Mouse (Mus musculus): ENCODE results near the gene Liph. TPM values are rescaled to one million over a fixed set of nuclear protein-coding genes. Genes with fewer than 3 reads are reported as not detected.

The Liph gene
- 11.2 and 11.5 TPM in 2 replicates for polyA plus RNA-seq (2015; fragmentation: Nextera tagmentation; extraction: Ambion mirVana)

DNA sequence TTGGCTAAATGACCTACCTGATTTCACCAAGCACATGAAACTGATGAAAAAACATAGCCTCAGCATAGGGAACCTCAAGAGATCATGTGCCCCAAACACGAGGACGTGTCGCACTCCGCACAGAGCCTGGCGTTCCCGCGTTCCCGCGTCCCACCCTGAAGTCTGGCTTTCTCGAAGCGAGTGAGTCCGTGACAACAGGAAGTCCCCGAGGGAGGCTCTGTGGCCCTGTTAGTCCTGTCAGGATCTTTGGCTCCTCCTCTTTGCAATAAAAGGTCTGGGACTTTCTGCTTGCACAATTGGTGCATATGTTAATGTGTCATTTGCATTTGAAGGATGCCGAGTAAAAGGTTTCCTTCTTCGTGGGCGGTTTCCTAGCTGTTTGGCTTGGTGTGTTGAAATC lies at the start of gene Liph:
Gene Liph (minus strand): TSS at position 360 of the 400 bp plus-strand sequence.
- no peak for ATAC-seq (ENCODE audit: insufficient number of reproducible peaks, low FRiP score, low TSS enrichment, low read depth)
- no peaks in the 10 kb centered on the region for H3K4me1 ChIP-seq
- H3K9me3 ChIP-seq, result no peaks in the 10 kb centered on the region
- no peak within 1 kb of the TSS for H3K9ac ChIP-seq
- H3K27me3 ChIP-seq, result no peaks in the 10 kb centered on the region
- H3K27ac ChIP-seq, result peak within 1 kb of the TSS; percentile 47; the same call in 1 of the 2 replicates
- H3K4me2 ChIP-seq, result peak within 1 kb of the TSS; percentile 40
- no peaks in the 10 kb centered on the region for H3K36me3 ChIP-seq
- peak within 1 kb of the TSS; percentile 16; the same call in 1 of the 2 replicates for H3K4me3 ChIP-seq
- WGBS, result 5% methylated on average over 16 of the region's 16 CpGs

DNA sequence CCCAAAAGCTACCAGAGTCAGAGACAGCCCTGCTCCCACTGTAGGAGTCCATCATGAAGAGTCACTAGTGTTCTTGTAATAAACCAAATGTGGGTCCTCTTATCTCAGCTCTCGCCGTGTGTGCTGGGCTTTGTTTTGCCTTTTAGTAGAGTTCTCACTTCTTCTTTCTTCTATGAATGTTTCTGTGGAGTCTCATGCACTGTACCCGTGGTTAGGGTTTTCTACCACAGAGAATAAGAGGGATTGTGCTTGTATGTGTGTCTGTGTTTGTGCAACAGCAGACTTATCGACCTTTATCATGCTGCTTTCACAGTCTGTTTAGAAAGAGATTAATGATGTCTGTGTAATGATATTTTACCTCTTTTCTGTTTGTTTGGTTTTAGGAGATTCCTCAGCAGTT lies 48.4 kb upstream of the Liph start:
- H3K4me1 ChIP-seq, result no peaks in the 10 kb centered on the region
- peaks cover 63% of the 10 kb centered on the region for H3K36me3 ChIP-seq
- H3K9me3 ChIP-seq, result no peaks in the 10 kb centered on the region
- no peaks in the 10 kb centered on the region for H3K27me3 ChIP-seq
- WGBS, result 88% methylated on average over 4 of the region's 4 CpGs
- no peak for ATAC-seq (ENCODE audit: insufficient number of reproducible peaks, low FRiP score, low TSS enrichment, low read depth)
- no peak overlapping the region for H3K4me3 ChIP-seq
- H3K27ac ChIP-seq, result no peak overlapping the region
- no peak overlapping the region for H3K9ac ChIP-seq
- no peak overlapping the region for H3K4me2 ChIP-seq

DNA sequence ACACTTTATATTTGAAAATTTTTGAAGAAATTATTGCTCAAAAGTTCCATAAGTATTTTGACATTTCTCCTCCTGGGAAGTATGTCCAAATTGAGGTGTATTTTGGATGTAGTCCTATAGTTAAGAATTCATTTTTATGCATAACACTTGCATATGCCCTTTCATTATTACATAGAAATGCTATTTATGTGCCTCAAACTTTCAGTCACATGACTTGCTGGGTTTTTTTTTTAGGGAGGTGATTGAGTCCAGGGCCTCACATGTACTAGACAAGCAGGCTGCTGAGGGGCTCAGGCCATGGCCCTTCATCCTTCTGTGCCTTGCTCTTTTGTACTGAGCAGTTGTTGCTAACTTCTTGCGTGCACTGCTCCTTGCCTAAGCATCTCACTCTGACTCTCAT lies 44.5 kb upstream of the Liph start:
- Histone ChIP-seq H3K4me1 (no peaks in the 10 kb centered on the region), H3K9me3 (no peaks in the 10 kb centered on the region), H3K4me3 (no peak overlapping the region), H3K36me3 (peaks cover 70% of the 10 kb centered on the region), H3K27me3 (no peaks in the 10 kb centered on the region), H3K9ac (no peak overlapping the region), H3K27ac (no peak overlapping the region), H3K4me2 (no peak overlapping the region)
- WGBS, result 88% methylated on average over 1 of the region's 1 CpGs
- ATAC-seq (ENCODE audit: insufficient number of reproducible peaks, low FRiP score, low TSS enrichment, low read depth), result no peak

DNA sequence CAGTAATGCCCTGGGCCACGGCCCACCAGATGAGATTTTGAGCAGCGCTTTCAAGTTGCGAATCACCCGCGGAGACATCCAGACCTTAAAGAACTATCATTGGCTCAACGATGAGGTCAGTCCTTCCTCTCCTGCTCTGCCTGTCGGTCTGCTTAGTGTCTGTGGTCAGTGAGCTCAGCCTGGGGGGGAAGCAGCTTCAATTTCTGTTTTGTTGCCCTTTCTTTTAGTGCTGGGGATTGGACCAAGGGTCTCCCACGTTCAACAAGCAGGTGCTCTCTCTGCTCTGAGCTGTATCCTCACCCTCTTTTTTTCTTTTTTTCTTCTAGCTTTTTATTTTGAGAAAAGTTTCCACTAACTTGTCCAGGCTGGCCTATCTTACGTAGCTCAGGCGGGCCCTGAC lies 43.1 kb upstream of the Liph start:
- no peak overlapping the region for H3K9ac ChIP-seq
- H3K36me3 ChIP-seq, result peaks cover 56% of the 10 kb centered on the region
- no peaks in the 10 kb centered on the region for H3K27me3 ChIP-seq
- H3K4me3 ChIP-seq, result no peak overlapping the region
- no peaks in the 10 kb centered on the region for H3K9me3 ChIP-seq
- ATAC-seq (ENCODE audit: insufficient number of reproducible peaks, low FRiP score, low TSS enrichment, low read depth), result no peak
- 91% methylated on average over 10 of the region's 10 CpGs for WGBS
- H3K4me2 ChIP-seq, result no peak overlapping the region
- no peaks in the 10 kb centered on the region for H3K4me1 ChIP-seq
- no peak overlapping the region for H3K27ac ChIP-seq

DNA sequence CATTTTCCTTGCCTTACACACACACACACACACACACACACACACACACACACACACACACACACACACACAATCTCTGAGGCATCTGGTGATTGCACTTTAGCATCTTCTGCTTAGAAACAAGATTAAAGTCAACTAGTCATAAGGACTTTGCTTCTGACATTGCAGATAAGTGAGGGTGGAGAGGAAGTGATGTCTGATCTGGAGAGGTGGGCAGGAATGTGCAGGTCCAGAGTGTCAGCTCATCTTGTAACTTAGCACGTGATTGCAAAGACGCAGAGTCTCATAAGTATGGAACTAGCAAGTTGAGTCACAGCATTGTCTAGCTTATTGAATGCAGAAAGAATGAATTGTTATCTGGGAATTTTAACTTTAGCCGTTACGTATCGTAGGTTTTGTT lies 32.0 kb upstream of the Liph start:
- Histone ChIP-seq H3K9me3 (no peaks in the 10 kb centered on the region), H3K4me3 (no peak overlapping the region), H3K9ac (no peak overlapping the region), H3K27ac (no peak overlapping the region), H3K4me2 (no peak overlapping the region), H3K36me3 (peaks cover 91% of the 10 kb centered on the region), H3K27me3 (no peaks in the 10 kb centered on the region), H3K4me1 (no peaks in the 10 kb centered on the region)
- WGBS, result 89% methylated on average over 5 of the region's 5 CpGs
- ATAC-seq (ENCODE audit: insufficient number of reproducible peaks, low FRiP score, low TSS enrichment, low read depth), result no peak

DNA sequence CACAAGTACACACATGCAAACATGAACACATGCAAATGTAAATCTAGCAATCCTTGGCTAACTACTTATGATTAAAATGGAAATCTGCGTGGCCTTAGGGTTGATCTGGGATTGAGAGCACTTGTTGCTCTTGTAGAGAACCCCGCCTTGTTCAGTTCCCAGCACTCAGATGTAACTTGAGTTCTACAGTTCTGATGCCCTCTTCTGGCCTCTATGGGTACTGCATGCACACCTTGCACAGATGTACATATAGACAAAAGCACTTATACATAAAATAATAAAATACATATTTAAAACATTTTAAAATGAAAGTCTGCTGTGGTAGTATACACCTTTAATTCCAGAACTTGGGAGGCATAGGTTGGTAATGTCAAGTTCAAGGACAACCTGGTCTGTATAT lies 26.7 kb upstream of the Liph start:
- 96% methylated on average over 2 of the region's 2 CpGs for WGBS
- Histone ChIP-seq H3K9ac (no peak overlapping the region), H3K4me1 (no peaks in the 10 kb centered on the region), H3K4me3 (no peak overlapping the region), H3K4me2 (no peak overlapping the region), H3K36me3 (peaks cover 80% of the 10 kb centered on the region), H3K27ac (no peak overlapping the region), H3K27me3 (no peaks in the 10 kb centered on the region), H3K9me3 (no peaks in the 10 kb centered on the region)
- no peak for ATAC-seq (ENCODE audit: insufficient number of reproducible peaks, low FRiP score, low TSS enrichment, low read depth)

DNA sequence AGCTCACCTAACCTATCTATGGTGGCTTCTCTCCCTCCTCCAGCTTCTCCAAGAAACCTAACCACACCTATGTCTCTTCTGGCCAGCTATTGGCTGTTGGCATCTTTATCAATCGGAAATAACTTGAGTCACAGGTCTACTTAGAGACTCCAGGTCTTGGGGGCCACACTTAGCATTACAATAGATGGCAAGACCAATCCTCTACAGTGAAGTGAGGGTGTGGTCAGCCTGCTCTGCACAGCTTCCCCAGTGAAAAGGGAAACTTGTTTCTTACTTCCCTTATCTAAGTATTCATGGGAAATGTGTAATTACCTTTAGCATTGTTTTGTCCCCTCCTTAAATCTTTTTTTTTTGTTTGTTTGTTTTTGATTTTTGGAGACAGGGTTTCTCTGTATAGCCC lies 20.1 kb upstream of the Liph start:
- H3K4me1 ChIP-seq, result peaks cover 3% of the 10 kb centered on the region; the same call in 1 of the 2 replicates
- no peak overlapping the region for H3K4me3 ChIP-seq
- 81% methylated on average over 1 of the region's 1 CpGs for WGBS
- H3K9ac ChIP-seq, result no peak overlapping the region
- H3K4me2 ChIP-seq, result no peak overlapping the region
- no peaks in the 10 kb centered on the region for H3K27me3 ChIP-seq
- ATAC-seq (ENCODE audit: insufficient number of reproducible peaks, low FRiP score, low TSS enrichment, low read depth), result no peak
- no peaks in the 10 kb centered on the region for H3K9me3 ChIP-seq
- H3K27ac ChIP-seq, result no peak overlapping the region
- H3K36me3 ChIP-seq, result peaks cover 50% of the 10 kb centered on the region

DNA sequence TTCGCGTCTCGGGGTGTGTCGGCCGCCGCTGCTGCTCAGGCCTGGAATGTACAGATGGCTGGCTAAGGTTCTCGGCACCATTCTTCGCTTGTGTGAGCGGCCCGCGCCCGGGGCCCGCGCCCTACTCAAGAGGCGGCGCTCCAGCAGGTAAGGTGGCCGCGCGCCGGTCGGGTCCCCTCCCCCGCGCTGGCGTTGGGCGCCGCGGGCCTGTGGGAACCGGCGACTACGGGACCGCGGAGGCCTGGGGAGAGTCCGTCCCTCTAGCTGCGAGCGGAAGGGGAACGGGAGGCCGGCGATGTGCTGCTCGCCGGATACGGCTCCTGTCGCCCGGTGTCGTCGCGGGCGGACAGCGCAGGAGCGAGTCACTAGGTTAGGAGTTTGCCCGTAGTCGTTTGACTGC lies 14.1 kb upstream of the Liph start:
- peak; percentile 52 for ATAC-seq (ENCODE audit: insufficient number of reproducible peaks, low FRiP score, low TSS enrichment, low read depth)
- Histone ChIP-seq H3K4me2 (peak overlapping the region; percentile 69), H3K27me3 (no peaks in the 10 kb centered on the region), H3K9ac (peak overlapping the region; percentile 90), H3K27ac (peak overlapping the region; percentile 77), H3K4me3 (peak overlapping the region; percentile 98), H3K4me1 (peaks cover 12% of the 10 kb centered on the region), H3K36me3 (peaks cover 2% of the 10 kb centered on the region; the same call in 1 of the 2 replicates), H3K9me3 (no peaks in the 10 kb centered on the region)
- under 1% methylated on average over 45 of the region's 51 CpGs for WGBS

DNA sequence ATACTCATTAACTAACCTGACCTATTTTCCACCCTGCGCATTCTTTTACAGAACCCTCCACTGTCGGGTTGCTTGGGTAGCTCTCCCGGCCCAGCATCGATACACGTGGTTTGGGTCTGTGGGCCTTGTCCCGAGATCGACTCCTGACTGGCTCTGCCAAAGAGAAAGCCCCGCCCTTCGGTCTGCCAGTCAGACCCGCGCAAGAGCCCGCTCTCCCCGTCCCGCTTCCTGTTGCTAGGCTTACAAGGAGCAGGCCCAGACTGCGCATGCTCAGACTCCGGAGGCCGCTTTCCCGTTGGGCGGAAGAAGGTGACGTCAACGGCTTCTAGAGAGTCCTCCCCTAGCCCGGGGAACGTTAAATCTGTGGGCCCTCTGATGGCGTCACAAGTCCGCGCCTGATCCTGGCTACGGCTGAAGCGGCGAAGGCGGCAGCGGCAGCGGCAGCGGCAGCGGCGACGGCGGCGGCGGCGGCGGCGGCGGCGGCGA lies 13.7 kb upstream of the Liph start, which contains the start of gene Senp2:
Gene Senp2 (plus strand): TSS at position 386 of the 486 bp plus-strand sequence.
- under 1% methylated on average over 45 of the region's 45 CpGs for WGBS
- Histone ChIP-seq H3K36me3 (peaks cover 2% of the 10 kb centered on the region; the same call in 1 of the 2 replicates), H3K4me2 (peak within 1 kb of the TSS; percentile 69), H3K4me1 (peaks cover 12% of the 10 kb centered on the region), H3K9me3 (no peaks in the 10 kb centered on the region), H3K4me3 (peak within 1 kb of the TSS; percentile 98), H3K9ac (peak within 1 kb of the TSS; percentile 90), H3K27me3 (no peaks in the 10 kb centered on the region), H3K27ac (peak within 1 kb of the TSS; percentile 77)
- peak; percentile 99 for ATAC-seq (ENCODE audit: insufficient number of reproducible peaks, low FRiP score, low TSS enrichment, low read depth)

DNA sequence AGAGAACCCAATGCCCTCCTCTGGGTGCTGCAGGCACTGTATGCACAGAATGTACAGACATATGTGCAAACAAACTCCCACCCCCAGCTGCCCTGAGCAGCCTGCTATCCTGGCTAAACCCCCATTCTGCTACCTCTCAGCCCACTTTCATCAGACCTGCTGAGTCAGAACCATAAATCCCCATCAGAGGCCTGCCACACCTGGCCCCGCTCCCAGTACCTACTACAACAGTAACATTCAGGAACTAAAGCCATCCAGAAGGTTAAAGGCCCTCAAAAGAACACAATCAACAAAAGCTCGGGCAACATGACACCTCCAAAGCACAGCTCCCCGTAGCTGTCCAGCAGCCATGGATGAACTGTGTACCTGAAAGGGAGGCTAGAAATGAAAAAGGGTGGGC lies 6.1 kb upstream of the Liph start:
- ATAC-seq (ENCODE audit: insufficient number of reproducible peaks, low FRiP score, low TSS enrichment, low read depth), result no peak
- no peaks in the 10 kb centered on the region for H3K36me3 ChIP-seq
- no peak overlapping the region for H3K4me2 ChIP-seq
- no peaks in the 10 kb centered on the region for H3K4me1 ChIP-seq
- H3K27me3 ChIP-seq, result no peaks in the 10 kb centered on the region
- 43% methylated on average over 3 of the region's 3 CpGs for WGBS
- no peaks in the 10 kb centered on the region for H3K9me3 ChIP-seq
- no peak overlapping the region for H3K27ac ChIP-seq
- no peak overlapping the region for H3K9ac ChIP-seq
- no peak overlapping the region for H3K4me3 ChIP-seq

DNA sequence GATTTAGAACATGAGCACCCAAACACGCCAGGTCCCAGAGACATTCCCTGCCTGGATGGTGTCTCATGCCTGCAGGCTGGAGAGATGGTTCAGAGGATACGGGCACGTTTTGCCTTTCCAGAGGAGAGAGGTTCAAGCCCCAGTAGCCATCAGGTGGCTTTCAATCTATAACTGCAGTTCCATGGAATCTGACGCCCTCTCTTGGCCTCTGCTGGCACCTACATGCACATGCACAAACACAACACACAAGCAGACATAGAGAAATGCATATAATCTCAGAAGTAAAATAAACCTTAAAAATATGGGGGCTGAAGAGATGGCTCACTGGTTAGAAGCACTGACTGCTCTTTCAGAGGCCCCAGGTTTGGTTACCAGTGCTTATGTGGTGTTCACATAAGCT lies 5.7 kb upstream of the Liph start:
- 65% methylated on average over 4 of the region's 4 CpGs for WGBS

DNA sequence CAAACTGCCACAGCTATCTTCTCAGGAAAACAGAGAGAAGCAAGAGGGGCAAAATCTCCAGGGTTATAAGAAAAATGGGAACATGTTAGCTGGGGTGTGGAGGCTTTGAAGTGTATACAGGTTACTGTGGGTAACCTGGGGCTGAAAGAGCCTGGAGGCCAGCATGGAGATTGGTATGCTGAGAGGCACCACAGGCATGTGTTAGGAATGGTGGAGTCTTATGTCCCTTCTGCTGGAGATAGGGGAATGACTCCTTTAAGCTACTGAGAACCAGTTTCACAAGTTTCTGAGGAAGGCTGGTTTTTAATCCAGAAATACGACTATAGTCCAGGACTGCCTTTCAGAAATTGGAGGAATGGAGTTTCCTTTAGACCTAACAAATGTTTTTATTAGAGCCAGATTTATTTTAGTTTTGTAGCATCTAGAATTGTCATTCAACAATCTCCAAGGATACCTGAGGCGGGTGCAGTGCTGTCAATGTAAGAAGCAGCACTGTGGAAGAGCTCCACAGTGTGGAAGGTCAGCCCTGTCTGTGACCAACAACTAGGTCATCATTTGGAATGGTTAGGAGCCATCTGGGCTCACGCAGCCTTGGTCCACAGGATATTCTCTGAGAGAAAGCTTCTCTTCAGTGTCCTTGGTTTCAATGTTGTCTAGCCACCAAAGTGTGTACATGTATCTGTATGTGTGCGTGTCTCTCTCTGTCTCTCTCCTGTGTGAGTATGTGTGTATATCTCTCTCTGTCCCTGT lies 4.7 kb upstream of the Liph start:
- Histone ChIP-seq H3K9ac (no peak overlapping the region), H3K36me3 (no peaks in the 10 kb centered on the region), H3K4me2 (no peak overlapping the region), H3K4me3 (no peak overlapping the region), H3K9me3 (no peaks in the 10 kb centered on the region), H3K4me1 (no peaks in the 10 kb centered on the region), H3K27ac (no peak overlapping the region), H3K27me3 (no peaks in the 10 kb centered on the region)
- 82% methylated on average over 4 of the region's 4 CpGs for WGBS
- ATAC-seq (ENCODE audit: insufficient number of reproducible peaks, low FRiP score, low TSS enrichment, low read depth), result no peak

More for the DNA sequence above, 5.7 kb upstream of the Liph start:
- no peak overlapping the region for H3K27ac ChIP-seq
- no peaks in the 10 kb centered on the region for H3K27me3 ChIP-seq
- no peak overlapping the region for H3K4me3 ChIP-seq
- no peak for ATAC-seq (ENCODE audit: insufficient number of reproducible peaks, low FRiP score, low TSS enrichment, low read depth)
- no peak overlapping the region for H3K4me2 ChIP-seq
- no peaks in the 10 kb centered on the region for H3K4me1 ChIP-seq
- H3K9me3 ChIP-seq, result no peaks in the 10 kb centered on the region
- no peaks in the 10 kb centered on the region for H3K36me3 ChIP-seq
- no peak overlapping the region for H3K9ac ChIP-seq
